In genomic region chr7:68682318-68682728, GRCm38 (mm10) we compare ENCODE assay signal across 9 mouse cellular contexts.
A peak's percentile ranks its signal among the peaks of the same experiment; 100 is the strongest.
DNase-seq lines count a peak whose midpoint lies in the region; ATAC-seq and TF ChIP-seq lines count a peak whose summit lies in the region.
"Had no signal": no experiment of that assay in that cellular context is flagged by ENCODE, and none has a peak within 500 bp of the region (broad histone marks: within the 10 kb centered on the region; RNA-seq: fewer than 3 reads in every experiment).

No protein-coding gene starts in this region.

- no peaks in the 10 kb centered on the region for H3K9me3 ChIP-seq in hindbrain, embryonic 14.5 days (ENCODE audit: control insufficient read depth, low read length)
- H3K9me3 ChIP-seq in hindbrain, embryonic 13.5 days: no peaks in the 10 kb centered on the region
- H3K9me3 ChIP-seq in forebrain, postnatal 0 days (ENCODE audit: low read length): no peaks in the 10 kb centered on the region

- WGBS in hindbrain, embryonic 14.5 days: 50% methylated on average over 6 of the region's 6 CpGs
- 46% methylated on average over 6 of the region's 6 CpGs for WGBS in hindbrain, embryonic 13.5 days
- 22% methylated on average over 6 of the region's 6 CpGs for WGBS in forebrain, postnatal 0 days
- 16% methylated on average over 6 of the region's 6 CpGs for WGBS in lung, adult 2 months

- TF ChIP-seq CTCF in forebrain, postnatal 0 days (IDR thresholded peaks at IDR 0.05; ENCODE audit: low read depth): no peak
- no peak for TF ChIP-seq CTCF in lung, adult 2 months (IDR thresholded peaks at IDR 0.05; ENCODE audit: insufficient read depth, low read length)

- peak; percentile 49 for DNase-seq in hindbrain, embryonic 14.5 days (ENCODE audit: low spot score)
- peak; percentile 8 for DNase-seq in brain, adult 2 months (ENCODE audit: low read depth, low spot score)
- DNase-seq in forebrain, postnatal 0 days: peak; percentile 54
- peak; percentile 13 for DNase-seq in lung, adult 2 months
- no peak for DNase-seq in ovary, postnatal 36 days (ENCODE audit: low spot score)
- DNase-seq in testis, postnatal 14 days (ENCODE audit: low spot score): no peak
- no peak for DNase-seq in thymus, postnatal 14 days
- DNase-seq: cerebellum, adult 18-20 months had no signal

- no peaks in the 10 kb centered on the region for H3K36me3 ChIP-seq in hindbrain, embryonic 14.5 days (replicated peaks; ENCODE audit: control insufficient read depth, insufficient read depth)
- no peaks in the 10 kb centered on the region for H3K36me3 ChIP-seq in hindbrain, embryonic 13.5 days
- H3K36me3 ChIP-seq in forebrain, postnatal 0 days (ENCODE audit: insufficient read depth): no peaks in the 10 kb centered on the region

- peak; percentile 25; the same call in 1 of the 2 replicates for ATAC-seq in hindbrain, embryonic 14.5 days (ENCODE audit: low FRiP score)
- no peak for ATAC-seq in hindbrain, embryonic 13.5 days (ENCODE audit: low FRiP score)
- ATAC-seq in forebrain, postnatal 0 days: peak; percentile 75

- H3K4me3 ChIP-seq in hindbrain, embryonic 14.5 days (replicated peaks; ENCODE audit: low read length): no peak overlapping the region
- H3K4me3 ChIP-seq in hindbrain, embryonic 13.5 days: no peak overlapping the region
- H3K4me3 ChIP-seq in forebrain, postnatal 0 days (ENCODE audit: low read depth, low read length): peak overlapping the region; percentile 16; the same call in 1 of the 2 replicates
- no peak overlapping the region for H3K4me3 ChIP-seq in lung, adult 2 months (replicated peaks; ENCODE audit: extremely low read depth, low read depth, low read length)

- H3K4me1 ChIP-seq in hindbrain, embryonic 14.5 days (replicated peaks; ENCODE audit: control insufficient read depth, insufficient read depth, low read length): 0 out of 2 replicates have a peak, but pooled peaks cover 11% of the 10 kb centered on the region
- peaks cover 21% of the 10 kb centered on the region for H3K4me1 ChIP-seq in hindbrain, embryonic 13.5 days (replicated peaks)
- H3K4me1 ChIP-seq in forebrain, postnatal 0 days (ENCODE audit: insufficient read depth): no peaks in the 10 kb centered on the region
- H3K4me1 ChIP-seq in lung, adult 2 months (ENCODE audit: control insufficient read depth, insufficient read depth, low read length): peaks cover 7% of the 10 kb centered on the region

- no peaks in the 10 kb centered on the region for H3K27me3 ChIP-seq in hindbrain, embryonic 14.5 days (ENCODE audit: control insufficient read depth, insufficient read depth, low read length)
- H3K27me3 ChIP-seq in hindbrain, embryonic 13.5 days: no peaks in the 10 kb centered on the region
- no peaks in the 10 kb centered on the region for H3K27me3 ChIP-seq in forebrain, postnatal 0 days (ENCODE audit: insufficient read depth, low read length)

- H3K27ac ChIP-seq in hindbrain, embryonic 14.5 days: no peak overlapping the region
- H3K27ac ChIP-seq in hindbrain, embryonic 13.5 days: no peak overlapping the region
- no peak overlapping the region for H3K27ac ChIP-seq in forebrain, postnatal 0 days (ENCODE audit: low read depth, low read length)

- H3K4me2 ChIP-seq in hindbrain, embryonic 14.5 days (replicated peaks): peak overlapping the region; percentile 27; the same call in 1 of the 2 replicates
- H3K4me2 ChIP-seq in hindbrain, embryonic 13.5 days: no peak overlapping the region
- H3K4me2 ChIP-seq in forebrain, postnatal 0 days (ENCODE audit: low read depth): peak overlapping the region; percentile 29

- H3K9ac ChIP-seq in hindbrain, embryonic 14.5 days: no peak overlapping the region
- H3K9ac ChIP-seq in hindbrain, embryonic 13.5 days: no peak overlapping the region
- H3K9ac ChIP-seq in forebrain, postnatal 0 days: no peak overlapping the region

- no peak for TF ChIP-seq POLR2A in lung, adult 2 months (IDR thresholded peaks at IDR 0.05; ENCODE audit: borderline replicate concordance, extremely low read depth, low read depth, low read length)

Comparison
In these comparisons a context has a peak if more than half of its experiments do, and no peak if none do; other contexts are left out.
1. DNase-seq: peak in hindbrain, embryonic 14.5 days (single experiment), brain, adult 2 months (single experiment), forebrain, postnatal 0 days (single experiment) and lung, adult 2 months (single experiment); none in ovary, postnatal 36 days (single experiment), testis, postnatal 14 days (single experiment) and thymus, postnatal 14 days (single experiment).